Mouse (Mus musculus) forebrain, embryonic 16.5 days (tissue): ENCODE data around the gene Cldn22. TPM values are rescaled to one million over a fixed set of nuclear protein-coding genes. Genes with fewer than 3 reads are reported as not detected.

Experiments used
- ATAC-seq: fragments of 200-750 bp; cut with Nextera tagmentation; 2 replicates; pipeline ENCODE4 v1.8.0; 2017; ENCODE audit warnings: mild to moderate bottlenecking, moderate library complexity
- H3K27ac ChIP-seq: fragments of 300-500 bp; sonication (generic); 2 replicates; pipeline ENCODE4 v1.5.1; 2014; ENCODE audit warnings: low read length, control low read depth
- H3K27me3 ChIP-seq: fragments of 300-500 bp; sonication (generic); replicated peaks from 2 replicates; pipeline ENCODE4 v1.6.1; 2014; ENCODE audit warnings: low read length; ENCODE audit not compliant: control insufficient read depth, insufficient read depth
- H3K36me3 ChIP-seq: fragments of 300-500 bp; sonication (generic); 2 replicates; pipeline ENCODE4 v1.6.1; 2014; ENCODE audit not compliant: control insufficient read depth, insufficient read depth
- H3K4me1 ChIP-seq: fragments of 300-500 bp; sonication (generic); replicated peaks from 2 replicates; pipeline ENCODE4 v1.6.1; 2014; ENCODE audit warnings: low read length; ENCODE audit not compliant: control insufficient read depth, insufficient read depth
- H3K4me2 ChIP-seq: fragments of 300-500 bp; sonication (generic); 2 replicates; pipeline ENCODE4 v1.6.1; 2014; ENCODE audit warnings: mild to moderate bottlenecking, low read length, control low read depth
- H3K4me3 ChIP-seq: fragments of 300-500 bp; sonication (generic); replicated peaks from 2 replicates; pipeline ENCODE4 v1.5.1; 2014; ENCODE audit warnings: mild to moderate bottlenecking, low read length, control low read depth
- H3K9ac ChIP-seq: fragments of 300-500 bp; sonication (generic); replicated peaks from 2 replicates; pipeline ENCODE4 v1.6.1; 2014; ENCODE audit warnings: low read depth, low read length, control low read depth
- H3K9me3 ChIP-seq: fragments of 300-500 bp; sonication (generic); 2 replicates; pipeline ENCODE4 v1.6.1; 2016; ENCODE audit warnings: low read length; ENCODE audit not compliant: control insufficient read depth
- WGBS: fragments of 180-500 bp; shearing (Covaris S2); extraction: QIAGEN DNeasy Blood & Tissue Kit; methylation state at CpG from one replicate; pipeline ENCODE4 v1.1.7; 2014; 5-methylcytosine and 5-hydroxymethylcytosine counted together
- polyA plus RNA-seq: library from polyadenylated mRNA; unstranded; fragments of >200 nt; fragmentation: Nextera tagmentation; extraction: Ambion mirVana; gene quantifications from 2 replicates; pipeline ENCODE4 v1.2.1, GENCODE M21; 2015

Gene Cldn22
- polyA plus RNA-seq, 1 experiment from 2014 or later, result not detected

DNA sequence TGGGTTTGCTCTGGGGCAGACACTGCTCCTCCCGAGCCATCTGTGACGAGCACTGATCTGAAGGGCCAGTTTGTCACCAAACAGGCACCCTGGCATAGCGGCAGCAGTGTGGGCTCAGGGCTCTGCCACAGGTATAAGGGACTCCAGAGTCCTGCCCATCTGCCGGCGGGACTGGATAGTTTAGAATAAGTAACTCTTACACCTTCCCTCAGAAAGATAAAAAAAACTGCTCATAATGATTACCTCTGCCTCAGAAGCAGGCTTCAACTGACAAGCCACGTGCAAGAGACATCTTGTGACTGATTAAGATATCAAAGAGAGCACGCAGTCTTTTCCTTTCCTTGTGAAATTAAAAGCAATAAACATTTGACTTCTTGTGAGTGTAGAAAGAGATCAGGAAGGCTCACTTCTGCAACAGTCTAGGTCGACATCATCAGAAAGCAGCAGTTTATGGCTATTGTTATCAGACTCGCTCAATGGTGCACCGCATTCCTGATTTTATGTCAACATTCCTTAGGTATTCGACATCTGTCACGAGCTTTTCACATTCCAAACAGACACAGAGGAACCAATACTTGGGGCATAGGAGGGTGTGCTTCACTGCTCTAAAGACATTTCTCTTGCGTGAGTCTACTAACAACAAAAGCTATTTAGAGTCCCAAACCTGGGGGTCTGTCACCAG, 50.4 kb downstream of the Cldn22 start:
- no peaks in the 10 kb centered on the region for H3K4me1 ChIP-seq
- H3K27me3 ChIP-seq, result no peaks in the 10 kb centered on the region
- ATAC-seq, result no peak
- WGBS, result 76% methylated on average over 13 of the region's 13 CpGs
- no peaks in the 10 kb centered on the region for H3K36me3 ChIP-seq
- H3K4me3 ChIP-seq, result no peak overlapping the region
- H3K4me2 ChIP-seq, result no peak overlapping the region
- no peak overlapping the region for H3K27ac ChIP-seq
- no peaks in the 10 kb centered on the region for H3K9me3 ChIP-seq
- H3K9ac ChIP-seq, result no peak overlapping the region

Other genes starting within 250 kb of the Cldn22 start
- gene Ing2, start 148.9 kb upstream of the Cldn22 start, polyA plus RNA-seq, result 5.0 and 6.0 TPM in 2 replicates
- gene Cdkn2aip, start 110.5 kb upstream of the Cldn22 start, polyA plus RNA-seq, result 44.4 and 52.2 TPM in 2 replicates
- gene Cldn24, start 2.3 kb upstream of the Cldn22 start, polyA plus RNA-seq, result not detected in 2 replicates
- 4.0 and 4.2 TPM in 2 replicates for gene Wwc2, start 166.4 kb downstream of the Cldn22 start, polyA plus RNA-seq